Mouse (Mus musculus): ENCODE results near the gene Med17. TPM values are rescaled to one million over a fixed set of nuclear protein-coding genes. Genes with fewer than 3 reads are reported as not detected.

Gene Med17
- polyA plus RNA-seq (2012; rRNA removed), result 60.3 and 71.6 TPM in 2 replicates

DNA sequence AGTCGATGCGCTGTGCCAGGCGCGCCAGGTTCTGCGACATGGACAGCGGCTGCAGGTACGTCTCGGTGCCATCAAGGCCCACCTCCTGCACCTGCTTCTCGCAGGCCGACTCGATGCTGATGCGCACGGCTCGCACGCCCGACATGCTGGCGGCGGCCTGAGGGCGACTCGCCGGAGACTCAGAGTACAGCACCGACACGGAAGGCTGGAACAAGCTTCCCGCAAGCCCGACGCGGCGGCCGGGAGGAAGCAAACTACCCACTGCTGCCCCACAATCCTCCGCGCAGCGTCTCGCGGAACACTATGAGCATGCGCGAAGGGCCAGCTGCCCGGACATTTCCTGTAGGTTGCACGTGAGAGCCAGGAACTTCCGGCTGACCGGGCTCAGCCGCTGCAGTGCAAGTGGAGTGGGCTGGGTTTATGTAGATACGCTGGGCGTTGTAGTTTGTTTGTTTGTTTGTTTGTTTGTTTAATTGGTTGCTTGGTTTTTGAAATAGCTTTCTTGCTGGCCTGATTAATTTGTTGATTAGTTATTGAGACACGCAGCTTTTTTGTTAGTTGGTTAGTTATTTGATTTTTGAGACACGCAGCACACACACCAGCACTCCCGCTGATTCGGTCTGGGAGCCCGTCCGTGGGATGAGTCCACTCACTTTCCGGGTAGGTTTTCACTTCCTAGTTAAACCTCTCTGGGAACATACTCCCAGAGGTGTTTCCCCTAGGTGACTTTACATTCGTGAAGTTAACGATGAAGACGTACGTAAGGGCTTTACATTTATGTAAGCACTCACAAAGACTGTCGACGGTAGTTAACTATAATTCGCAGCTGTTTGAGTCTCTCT is at the start of gene Med17:
Gene Med17, minus strand, starts transcription at position 283 of the 842 bp plus-strand sequence.

DNA sequence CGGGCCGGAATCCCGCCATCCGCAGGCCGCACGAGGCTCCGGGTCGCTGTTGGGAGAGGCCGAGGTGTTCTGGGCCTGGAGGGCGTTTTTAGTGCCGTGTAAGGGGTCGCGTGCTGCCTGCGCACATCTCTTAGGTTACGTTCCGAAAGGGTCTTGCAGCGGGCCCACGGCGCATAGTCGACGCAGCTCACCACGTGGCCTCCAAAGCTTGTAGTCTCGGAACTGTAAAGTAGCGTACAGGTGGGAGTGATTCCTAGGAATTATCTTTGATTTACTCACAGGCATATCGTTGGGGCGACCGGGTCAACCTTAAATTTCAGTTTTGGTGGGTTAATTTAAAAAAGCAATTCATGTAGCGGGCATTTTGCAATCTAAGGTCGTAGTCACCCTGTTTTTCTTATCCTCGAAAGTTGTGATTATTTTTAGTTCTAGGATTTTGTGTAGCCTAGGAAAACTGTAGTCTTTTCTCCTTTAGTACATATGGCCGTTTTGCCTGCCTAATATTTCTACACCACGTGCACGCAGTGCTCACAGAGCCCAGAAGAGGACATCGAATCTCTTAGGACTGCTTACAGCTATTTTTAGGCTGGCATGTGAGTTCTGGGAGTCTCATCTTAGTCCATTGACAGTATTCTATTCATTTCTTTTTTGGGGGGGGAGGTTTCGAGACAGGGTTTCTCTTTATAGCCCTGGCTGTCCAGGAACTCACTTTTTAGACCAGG is 26.8 kb upstream of the Med17 start, which contains the start of gene 4931406C07Rik:
Gene 4931406C07Rik, minus strand, starts transcription at position 51 of the 722 bp plus-strand sequence.

GRCm38 (mm10) chr9:15305503-15306397 is 26.0 kb upstream of the Med17 start, which contains the start of gene Taf1d:
Gene Taf1d, plus strand, starts transcription at chr9:15306214.

DNA sequence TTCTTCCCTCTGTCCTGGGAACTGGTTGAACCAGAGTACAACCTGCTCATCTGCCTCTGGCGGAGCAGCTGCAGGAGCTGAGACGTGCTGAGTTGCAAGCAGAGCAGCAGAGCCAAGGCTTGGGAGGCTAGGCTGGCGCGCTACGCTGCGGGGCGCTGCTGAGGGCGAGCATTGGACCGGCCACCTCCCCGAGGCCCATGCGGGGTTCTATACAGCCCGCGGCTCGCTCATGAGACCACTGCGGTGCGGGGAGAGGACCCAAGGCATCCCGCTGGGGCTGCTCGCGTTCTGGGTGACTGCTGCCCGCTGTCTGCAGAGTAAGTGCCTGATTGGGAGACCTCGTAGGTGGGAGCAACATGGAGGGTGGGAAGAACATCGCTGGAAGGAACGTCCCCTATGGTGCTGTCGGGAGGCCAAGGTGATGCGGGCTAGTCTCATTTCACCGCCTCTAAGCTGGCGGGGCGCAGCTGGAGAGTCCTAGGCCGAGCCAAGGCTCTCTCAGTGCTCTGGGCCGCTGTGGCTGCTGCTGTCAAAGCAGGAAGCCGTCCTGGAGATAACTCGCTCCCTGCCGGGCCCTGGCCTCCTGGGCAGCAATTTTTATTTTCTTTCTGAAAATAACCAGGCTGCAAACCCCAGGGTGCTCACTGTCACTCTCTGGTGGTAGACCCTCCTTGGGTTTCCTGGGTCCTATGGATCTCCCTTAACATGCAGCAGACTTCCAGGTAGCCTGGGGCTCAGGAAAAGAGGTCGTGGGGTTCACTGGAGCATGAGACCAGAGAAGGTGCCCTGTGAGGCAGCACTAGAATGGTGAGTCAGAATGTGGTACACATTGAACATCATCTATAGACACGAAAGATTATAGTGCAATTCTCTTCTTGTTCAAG is 40.4 kb downstream of the Med17 start, which contains the start of gene Vstm5:
Gene Vstm5, plus strand, starts transcription at position 4 of the 884 bp plus-strand sequence.

Other genes with a start within 250 kb of the Med17 start
- 48.6 and 56.0 TPM in 2 replicates for gene Panx1, start 234.5 kb downstream of the Med17 start, polyA plus RNA-seq (2012; rRNA removed)
- 0.36 and 0.50 TPM in 2 replicates for gene Hephl1, start 167.8 kb downstream of the Med17 start, polyA plus RNA-seq (2012; rRNA removed)
- gene Vstm5, start 40.9 kb downstream of the Med17 start, polyA plus RNA-seq (2012; rRNA removed), result 3.1 and 3.3 TPM in 2 replicates
- 6.0 and 6.2 TPM in 2 replicates for gene Taf1d, start 26.3 kb upstream of the Med17 start, polyA plus RNA-seq (2012; rRNA removed)
- 4.6 and 5.5 TPM in 2 replicates for gene 4931406C07Rik, start 26.5 kb upstream of the Med17 start, polyA plus RNA-seq (2012; rRNA removed)
- gene Cep295, start 77.9 kb upstream of the Med17 start, polyA plus RNA-seq (2012; rRNA removed), result 2.3 and 3.3 TPM in 2 replicates
- gene Smco4, start 213.5 kb upstream of the Med17 start, polyA plus RNA-seq (2012; rRNA removed), result 13.7 and 15.5 TPM in 2 replicates